Mouse (Mus musculus): ENCODE results near the gene Eepd1.
A peak's percentile ranks its signal among the peaks of the same experiment; 100 is the strongest.
"Not testable (repeated sequence)": the region's sequence is repeated elsewhere in the genome, so short reads cannot be mapped to it uniquely, and the experiment has no call there.

The Eepd1 gene

DNA sequence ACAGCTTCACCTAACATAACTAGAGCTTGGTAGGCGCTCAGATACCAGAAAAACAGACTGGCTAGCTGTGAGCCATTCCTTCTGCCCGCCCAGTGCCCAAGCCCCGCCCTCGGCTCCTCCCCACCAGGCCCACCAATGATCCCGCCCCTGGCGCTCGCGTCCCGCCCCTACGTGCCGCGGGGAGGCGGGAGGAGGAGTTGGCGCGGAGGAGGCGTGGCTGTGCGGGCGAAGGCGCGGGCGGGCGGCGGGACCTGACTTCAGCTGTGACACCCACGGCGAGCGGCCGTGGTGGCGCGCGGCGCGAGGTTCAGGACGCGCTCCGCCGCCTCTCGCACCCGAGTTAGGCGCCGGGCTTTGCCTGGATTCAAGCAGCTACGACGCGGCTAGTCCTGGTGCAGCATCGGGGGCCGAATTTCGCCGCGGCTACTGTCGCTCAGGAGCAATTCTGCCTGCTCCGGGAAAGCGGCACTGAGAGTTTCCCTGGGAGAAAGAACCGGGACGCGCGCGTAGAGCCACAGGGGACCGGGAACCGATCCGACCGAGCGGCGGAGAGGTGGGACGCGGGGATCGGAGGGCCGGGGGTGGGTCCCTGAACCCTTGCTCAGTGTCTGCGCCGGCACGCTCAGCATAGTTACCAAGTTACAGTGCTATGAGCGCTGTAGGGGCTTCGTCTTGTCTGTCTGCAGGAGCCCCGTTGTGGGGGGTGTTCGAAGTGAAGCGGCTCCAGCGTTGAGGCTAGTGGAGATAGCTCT, at the start of gene Eepd1:
TSS of gene Eepd1 (plus strand) at position 204 of the 752 bp plus-strand sequence.
- DNase-seq, result peak; percentile 98

DNA sequence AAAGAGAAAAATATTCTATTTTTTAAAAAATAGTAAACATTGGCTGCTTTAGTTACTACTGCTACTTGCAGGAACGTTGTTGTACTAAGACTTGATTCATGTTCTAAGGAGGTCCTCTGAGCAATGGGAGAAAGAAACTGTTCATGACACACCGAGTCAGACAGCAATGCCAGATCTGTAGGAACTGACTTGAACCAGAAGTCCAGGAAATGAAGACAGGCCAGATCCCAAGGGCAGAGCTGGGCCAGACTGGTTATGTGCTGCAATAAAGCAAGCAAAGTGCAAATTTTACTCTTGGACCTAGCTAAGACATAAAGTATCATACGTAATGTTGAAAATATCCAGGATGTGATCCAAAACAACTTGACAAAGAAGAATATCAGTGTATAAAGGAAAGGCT, 42.5 kb upstream of the Eepd1 start:
- DNase-seq, result no peak

DNA sequence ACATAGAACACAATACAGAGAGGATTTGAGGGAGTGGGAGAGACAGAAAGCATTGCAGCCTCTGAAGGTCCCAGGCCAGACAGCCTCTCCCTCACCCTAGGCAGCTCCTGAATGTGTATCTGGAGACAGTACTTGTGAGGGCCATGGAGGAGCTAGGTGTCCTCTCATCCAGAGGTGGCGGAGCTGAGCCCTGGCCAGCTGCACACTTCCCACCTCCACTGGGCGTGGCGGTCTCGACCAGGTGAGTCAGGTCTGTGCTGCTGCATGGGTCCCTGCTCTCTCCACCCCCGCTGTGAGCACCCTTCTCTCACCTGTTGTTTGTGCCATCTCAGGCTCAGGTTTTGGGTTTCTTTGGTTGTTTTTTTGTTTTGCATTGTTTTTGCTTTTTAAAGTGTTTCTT, 41.3 kb upstream of the Eepd1 start:
- not testable (repeated sequence) for DNase-seq

DNA sequence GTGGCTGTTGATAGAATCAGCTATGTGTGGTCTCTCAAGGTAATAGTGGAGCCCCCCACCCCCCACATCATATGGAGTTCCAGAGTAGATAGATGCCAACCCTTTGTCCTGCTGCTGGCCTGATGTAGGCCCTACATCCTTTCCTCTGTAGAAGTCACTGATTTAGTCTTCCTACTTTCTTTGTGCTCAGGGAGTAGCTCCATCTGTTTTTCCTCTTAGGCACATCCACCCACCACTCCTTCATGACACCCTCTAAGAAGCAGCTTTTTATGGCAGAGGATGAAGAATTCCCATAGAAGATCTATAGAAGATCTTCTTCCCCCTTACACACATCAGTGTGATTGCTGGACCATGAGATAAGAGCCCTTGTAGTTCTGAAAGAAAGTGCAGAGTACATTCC, 39.3 kb upstream of the Eepd1 start:
- DNase-seq, result no peak

DNA sequence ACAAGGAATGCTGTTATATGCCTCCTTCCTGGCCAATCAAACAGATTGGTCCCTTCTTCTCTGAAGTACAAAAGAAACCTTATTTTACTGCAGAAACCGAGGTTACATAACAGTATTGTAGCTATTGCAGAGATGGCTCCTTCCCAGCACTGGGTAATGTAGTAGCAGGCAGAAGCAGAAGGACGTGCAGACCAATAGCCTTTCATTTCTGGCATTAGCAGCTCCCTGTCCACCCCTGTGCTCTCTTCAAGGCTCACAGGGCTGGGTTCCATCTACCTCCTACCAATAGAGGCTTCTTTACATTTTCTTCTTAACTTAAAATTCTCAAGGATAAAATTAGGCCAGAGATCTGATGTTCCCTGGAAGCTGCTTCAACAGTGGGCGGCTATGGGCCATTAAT, 38.3 kb upstream of the Eepd1 start:
- DNase-seq, result no peak

DNA sequence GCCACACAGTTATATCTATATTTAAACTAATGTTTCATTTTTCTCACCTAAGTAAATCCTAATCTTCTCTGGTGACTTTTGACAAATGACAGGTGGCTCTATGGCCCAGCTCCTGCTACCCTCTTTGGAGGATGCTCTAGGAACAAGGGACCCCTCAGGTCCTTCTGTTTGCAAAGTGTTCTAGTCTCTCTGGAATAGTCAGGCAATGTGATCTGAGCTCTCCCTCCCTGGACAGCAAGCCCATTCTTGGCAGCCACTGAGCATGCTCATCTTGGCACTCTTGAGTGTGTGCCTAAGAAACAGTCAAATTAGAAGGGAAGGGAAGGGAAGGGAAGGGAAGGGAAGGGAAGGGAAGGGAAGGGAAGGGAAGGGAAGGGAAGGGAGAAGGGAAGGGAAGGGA, 37.8 kb upstream of the Eepd1 start:
- DNase-seq, result no peak

DNA sequence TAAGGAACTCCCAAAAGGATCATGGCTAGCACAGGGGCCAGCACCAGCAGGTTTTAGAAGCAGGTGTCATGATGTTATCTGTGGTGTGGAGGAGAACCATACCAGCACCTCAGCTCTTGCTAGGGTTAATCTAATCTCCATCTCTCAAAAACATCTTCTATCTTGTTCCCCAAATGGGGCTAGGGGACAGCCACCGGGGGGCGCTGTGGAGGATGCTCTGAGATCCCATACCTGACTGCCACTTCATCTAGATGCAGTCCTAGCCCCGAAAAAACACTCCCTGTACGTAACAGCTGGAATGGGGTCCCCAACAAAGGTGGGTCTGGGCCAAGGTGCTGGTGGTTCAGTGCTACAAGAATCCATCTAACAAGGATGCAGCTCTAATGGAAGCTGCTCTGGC, 31.0 kb upstream of the Eepd1 start:
- DNase-seq, result no peak

DNA sequence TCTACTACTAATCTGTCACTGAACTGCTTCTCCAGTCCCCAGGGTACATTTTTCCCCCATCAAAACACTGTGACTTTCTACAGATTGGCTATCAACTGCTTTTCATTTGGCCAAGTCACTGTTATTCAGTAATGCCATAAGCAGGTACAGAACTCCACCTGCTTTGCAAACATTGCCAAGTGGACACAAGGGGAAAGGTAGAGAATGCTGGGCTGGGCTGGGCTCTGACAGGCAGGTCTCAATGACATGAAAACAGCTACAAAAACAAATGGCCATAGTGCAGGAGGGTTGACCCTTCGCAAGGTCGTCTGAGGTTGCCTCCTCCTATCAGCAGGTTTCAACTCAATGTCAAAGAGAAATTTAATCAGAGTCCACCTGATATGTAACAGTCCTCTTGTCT, 26.3 kb upstream of the Eepd1 start:
- no peak for DNase-seq

DNA sequence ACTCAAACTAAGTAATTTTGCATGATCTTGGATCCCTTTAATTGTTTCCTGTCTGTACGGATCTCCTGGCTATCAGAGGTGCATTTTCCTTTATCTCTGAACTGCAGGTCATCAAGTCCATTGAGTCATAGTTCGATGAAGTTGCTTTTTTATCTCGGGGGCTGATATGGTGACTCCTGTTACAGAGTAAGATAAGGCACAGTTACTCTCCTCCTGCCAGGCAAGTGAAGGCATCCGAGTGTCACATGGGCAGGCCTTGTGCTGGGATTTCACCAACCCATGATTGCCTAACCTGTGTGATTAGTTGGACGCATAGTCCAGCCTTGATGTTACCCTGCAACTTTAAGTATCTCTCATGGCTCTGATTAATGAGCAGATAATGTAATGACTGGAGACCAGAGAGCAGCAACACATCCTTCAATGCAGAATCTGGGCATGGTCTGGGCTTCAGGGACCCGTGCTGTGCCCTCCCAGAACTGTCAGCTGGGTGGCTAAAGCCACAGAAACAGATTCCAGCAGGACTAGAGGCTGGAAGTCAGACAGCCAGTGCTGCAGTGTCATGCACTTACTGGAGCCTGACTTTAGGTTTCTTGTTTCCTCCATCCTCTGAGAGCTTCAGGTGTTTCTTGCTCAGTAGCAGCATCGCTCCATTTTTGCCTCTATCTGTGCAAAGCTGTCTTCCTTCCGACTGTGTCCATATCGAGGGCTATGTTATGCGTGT, 20.4 kb upstream of the Eepd1 start:
- DNase-seq, result no peak

DNA sequence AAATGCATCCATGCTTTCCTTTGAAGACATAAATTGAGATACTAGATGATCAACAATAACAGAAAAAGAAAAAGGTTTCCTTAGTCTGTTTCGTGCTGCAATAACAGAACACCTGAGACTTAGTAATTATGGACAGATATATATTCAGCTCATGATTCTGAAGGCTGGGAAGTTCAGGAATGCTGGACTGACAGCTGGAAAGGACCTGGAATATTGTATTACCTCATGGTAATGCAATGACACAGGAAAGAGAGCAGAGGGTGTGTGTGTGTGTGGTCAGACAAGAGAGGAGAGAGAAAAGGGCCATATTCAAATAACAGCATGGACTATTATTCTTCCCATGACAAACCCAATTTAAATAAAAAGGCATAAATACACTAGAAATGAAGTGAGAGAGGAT, 17.0 kb upstream of the Eepd1 start:
- no peak for DNase-seq

DNA sequence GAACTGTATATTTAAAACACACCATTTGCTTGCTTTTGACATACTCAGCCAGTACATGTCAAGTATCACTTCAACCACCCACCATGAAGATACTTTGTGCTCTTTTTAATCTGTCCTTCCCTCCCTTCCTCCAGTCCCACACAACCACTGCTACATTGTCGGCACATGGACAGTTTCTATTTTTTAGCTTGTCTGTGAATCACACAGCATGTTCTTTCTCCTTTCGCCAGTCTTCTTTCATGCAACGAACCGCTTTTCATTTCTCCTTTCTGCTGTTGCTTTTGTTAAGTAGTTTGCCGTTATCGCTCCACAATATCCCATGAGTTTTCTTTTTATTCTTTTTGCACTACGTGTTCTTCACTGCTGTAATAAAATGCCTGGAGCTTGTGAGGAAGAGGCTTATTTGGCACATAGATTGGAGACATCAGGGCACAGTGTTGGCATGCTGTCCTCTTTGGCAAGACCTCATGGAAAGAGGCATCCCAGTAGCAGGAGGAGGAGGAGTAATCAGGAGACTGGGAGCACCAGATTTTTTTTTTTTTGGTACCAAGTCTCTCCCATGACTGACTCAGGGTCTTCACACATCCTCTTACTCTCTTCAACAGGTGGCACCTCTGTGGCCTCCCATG, 1.8 kb upstream of the Eepd1 start:
- DNase-seq, result no peak

DNA sequence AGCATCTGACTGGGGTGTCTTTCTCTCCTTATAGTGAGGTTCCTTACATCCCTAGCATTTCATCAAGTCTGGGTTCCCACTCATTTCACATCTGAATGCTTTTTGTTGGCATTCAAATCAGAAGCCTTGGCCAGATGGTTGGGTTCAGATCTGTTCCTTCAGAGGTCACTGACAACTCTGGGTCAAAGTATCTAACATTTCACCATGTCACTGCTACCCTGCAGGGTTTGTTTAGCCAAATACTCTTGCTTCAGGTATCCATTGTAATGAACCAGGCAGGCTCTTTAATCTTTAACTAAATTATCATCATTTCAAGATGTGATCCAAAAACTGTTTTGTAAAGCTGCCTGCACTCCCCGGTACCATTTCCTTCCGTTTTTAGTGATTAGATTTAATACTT, 671 bp upstream of the Eepd1 start:
- no peak for DNase-seq

DNA sequence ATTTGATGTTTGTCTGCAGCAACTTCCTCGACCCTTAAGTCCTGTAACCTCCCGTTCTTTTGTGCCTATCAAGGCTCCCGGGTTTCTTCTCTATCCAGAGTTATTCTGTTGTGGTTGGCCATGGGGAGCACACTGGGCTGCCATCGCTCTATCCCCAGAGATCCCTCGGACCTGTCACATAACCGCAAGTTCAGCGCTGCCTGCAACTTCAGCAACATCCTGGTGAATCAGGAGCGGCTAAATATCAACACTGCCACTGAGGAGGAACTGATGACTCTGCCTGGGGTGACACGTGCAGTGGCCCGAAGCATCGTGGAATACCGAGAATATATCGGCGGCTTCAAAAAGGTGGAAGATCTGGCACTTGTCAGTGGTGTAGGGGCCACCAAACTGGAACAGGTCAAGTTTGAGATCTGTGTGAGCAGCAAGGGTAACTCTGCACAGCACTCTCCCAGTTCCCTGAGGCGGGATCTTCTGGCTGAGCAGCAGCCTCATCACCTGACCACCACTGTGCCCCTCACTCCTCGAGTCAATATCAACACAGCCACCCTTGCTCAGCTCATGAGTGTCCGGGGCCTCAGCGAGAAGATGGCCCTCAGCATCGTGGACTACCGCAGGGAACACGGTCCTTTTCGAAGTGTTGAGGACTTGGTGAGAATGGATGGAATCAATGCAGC, 1.1 kb downstream of the Eepd1 start:
- no peak for DNase-seq

DNA sequence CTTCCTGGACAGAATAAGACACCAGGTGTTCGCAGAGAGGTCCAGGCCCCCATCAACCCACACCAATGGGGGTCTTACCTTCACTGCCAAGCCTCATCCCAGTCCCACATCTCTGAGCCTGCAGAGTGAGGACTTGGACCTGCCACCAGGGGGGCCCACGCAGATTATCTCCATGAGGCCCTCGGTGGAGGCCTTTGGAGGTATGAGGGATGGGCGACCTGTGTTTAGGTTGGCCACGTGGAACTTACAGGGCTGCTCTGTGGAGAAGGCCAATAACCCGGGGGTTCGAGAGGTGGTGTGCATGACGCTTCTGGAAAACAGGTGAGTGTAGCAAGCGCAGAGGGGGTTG, 1.6 kb downstream of the Eepd1 start:
- DNase-seq, result no peak

DNA sequence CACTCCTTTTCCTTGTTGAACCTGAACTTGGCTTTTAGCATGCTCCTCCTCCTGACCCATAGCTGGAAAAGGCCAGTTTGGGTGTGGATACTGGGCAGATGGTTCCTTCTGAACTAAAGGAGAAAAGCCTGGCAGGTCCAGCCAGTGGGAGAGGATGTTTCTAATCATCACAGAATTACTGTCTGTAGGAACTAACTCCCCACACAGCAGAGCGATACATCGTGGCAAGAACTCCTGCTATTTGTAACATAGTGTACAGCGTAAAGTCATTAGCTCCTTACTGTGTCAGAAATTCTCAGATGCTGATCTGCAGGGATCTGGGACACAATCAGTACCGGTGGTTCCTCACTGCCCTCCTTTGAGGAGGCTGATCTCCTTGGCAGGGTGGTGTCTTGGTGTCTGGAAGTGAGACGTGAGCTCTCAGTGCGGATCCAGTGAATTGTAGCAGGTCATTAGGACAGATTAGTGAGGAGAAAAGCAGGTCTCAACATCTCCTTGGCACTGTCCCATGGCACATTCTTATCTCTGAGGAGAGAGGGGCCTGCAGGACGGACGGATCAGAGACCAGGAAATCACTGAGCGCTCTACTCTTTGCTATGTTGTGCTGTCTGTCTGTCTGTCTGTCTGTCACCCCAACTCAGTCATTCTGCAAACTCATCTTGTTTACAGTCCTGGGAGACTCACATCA, 2.7 kb downstream of the Eepd1 start:
- DNase-seq, result no peak

DNA sequence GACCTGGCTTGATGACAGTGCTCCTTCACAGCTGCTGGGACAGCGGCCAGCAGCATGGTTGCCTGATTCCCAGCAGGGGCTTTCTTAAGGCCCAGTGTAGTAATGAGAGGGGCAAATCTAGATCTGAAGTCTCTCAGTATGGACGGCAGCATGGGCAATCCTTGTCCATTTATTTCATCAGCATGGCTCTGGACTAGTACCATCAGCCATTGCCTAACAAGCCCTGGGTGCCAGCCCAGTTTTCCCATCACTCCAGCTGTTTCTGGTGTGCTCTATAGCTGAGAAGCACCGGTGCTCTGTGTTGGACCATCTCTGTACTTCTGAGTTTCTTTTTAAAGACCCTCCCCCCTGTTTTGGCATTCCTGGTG, 3.3 kb downstream of the Eepd1 start:
- DNase-seq, result no peak

DNA sequence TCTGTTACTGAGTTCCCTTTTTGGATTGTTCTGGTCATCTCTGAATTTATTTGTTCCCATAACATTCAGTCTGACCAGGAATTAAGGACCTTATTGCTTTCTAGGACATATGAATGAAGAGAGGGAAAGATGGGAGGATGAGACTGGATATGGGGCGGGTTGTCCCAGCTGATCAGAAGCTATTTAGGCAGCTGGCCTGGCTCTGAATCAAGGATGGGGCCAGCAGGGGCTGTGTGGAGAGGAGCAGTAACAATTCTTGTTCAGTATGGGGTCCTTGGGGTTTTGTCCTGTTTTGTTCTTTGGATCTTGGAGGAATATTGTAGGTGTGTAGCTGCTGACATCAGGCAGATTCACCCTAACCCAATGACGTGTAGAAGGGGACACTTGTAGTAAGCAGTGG, 3.7 kb downstream of the Eepd1 start:
- DNase-seq, result no peak

DNA sequence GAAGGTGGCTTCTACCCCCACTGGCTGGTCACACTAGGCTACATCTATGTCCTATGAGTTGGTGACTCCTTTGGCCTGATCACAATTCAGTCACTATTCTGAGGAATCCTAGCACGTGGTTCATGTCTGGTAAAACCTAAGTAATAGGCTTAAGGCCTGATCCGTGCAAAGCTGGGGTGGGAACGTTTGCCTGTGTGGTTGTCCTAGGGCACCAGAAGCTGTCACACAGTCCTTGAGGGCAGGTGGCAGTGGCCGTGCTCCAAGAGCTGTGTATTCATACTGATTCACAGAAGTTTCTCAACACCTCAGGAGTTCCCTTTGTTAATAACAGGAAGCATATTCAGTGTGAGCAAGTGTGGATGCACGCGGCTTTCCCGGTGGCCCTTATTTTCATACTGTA, 4.1 kb downstream of the Eepd1 start:
- DNase-seq, result no peak

DNA sequence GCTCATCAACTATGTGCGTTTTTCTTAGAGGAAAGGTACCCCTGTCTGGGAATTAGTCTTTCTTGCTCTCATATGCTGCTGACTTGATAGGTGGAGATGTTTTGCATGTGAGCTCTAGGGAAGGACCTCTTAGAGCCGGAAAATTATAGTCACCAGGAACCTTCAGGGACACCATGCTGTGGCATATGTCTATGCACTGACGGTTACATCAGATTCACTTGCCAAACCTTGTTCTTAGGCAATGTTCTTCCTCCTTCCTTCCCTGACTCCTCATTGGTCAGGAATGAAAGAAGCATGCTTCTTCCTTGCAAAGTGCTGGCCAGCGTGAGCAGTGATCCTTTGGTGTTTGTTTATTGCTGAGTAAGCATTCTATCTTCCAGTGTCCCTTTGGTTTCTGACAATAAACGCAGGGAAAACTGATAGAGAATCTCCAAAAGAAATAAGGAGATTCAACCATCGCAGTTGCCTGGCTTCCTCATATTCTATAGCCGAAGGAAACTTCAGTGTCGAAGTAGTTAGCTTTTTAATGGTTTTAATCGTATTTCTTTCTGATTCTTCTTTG, 5.0 kb downstream of the Eepd1 start:
- DNase-seq, result no peak

DNA sequence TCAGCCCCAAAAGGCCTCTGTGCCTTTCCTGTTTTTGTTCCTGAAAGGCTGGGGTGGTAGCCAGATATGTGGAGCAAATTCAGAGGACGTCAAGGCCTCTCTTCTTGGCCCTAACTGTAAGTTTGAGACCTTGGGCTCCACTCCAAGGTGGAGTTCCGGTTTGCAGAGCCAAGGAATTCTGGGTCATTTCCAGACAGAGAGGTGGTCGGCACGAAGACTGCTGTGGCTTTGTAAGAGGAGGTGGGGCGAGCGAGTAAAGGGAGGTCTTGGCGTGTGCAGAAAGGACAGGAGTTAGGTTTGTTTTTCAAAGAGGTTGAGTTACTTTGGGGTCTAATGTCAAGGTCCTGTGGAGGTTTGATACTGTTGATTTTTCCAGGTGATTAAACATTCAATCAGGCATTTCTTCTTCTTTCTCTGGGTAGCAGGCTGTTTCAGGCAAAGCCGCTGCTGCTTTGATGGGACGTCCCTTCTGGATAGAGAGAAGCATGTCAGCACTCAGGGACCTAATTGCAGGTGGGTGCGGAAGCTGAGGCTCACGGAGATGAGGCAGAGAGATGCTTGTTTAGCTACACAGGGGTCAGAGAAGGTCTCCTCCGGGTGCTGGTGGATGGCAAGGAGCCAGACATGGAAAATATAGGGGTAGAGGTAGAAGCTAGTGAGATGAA, 6.2 kb downstream of the Eepd1 start:
- DNase-seq, result no peak

DNA sequence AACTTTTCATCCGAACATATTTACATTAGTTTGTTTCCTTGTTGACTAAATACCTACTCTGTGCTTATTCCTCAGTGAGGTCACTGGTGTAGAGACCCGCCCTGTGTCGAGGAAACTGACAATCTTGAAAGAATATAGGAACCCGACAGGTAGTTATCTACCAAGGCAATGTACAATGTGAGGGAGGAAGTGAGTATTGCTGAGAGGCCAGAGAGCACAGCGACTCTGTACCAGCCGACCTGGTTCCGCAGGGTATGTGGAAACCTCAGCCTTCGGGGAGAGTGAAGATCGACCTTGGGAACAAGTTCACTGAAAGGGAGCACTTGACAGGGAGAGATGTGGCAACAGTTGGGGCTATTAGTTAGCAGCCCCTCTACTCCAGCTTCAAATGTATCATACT, 7.2 kb downstream of the Eepd1 start:
- DNase-seq, result no peak

DNA sequence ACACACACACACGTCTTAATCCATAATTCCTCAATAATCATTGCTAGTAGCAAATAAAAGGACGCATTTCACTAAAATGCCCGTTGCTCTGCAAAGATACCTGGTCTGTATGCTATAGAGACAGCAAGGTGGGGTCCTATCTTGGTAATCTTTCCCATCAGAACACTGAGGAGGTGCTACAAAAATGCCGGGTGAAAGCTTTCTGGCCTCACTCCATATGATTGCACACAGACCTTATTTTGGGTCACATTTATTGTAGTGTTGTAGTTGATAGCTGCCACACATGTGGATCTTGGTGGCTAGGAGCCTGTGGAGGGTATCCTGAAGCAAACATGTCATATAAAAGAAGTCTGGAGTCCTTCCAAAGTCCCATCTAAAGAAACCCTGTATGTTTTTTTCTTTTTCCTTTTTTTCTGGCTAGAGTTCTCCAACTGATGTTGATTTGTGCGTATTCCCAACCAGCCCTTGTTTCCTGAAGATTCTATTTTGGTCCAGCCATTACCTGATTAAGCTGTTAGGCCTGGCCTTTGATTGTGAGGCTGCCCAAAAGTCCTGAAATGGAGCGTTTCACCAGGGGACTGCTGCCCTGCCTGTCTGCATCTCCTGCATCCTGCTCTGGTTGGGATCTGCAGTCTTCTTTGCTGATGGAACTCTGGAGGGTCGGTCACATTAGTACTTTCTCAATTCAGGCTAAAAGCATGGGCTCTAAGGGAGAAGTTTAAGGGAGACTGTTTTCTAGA, 8.0 kb downstream of the Eepd1 start:
- no peak for DNase-seq
